Mouse (Mus musculus): ENCODE measurements around the gene Spats2.

DNA sequence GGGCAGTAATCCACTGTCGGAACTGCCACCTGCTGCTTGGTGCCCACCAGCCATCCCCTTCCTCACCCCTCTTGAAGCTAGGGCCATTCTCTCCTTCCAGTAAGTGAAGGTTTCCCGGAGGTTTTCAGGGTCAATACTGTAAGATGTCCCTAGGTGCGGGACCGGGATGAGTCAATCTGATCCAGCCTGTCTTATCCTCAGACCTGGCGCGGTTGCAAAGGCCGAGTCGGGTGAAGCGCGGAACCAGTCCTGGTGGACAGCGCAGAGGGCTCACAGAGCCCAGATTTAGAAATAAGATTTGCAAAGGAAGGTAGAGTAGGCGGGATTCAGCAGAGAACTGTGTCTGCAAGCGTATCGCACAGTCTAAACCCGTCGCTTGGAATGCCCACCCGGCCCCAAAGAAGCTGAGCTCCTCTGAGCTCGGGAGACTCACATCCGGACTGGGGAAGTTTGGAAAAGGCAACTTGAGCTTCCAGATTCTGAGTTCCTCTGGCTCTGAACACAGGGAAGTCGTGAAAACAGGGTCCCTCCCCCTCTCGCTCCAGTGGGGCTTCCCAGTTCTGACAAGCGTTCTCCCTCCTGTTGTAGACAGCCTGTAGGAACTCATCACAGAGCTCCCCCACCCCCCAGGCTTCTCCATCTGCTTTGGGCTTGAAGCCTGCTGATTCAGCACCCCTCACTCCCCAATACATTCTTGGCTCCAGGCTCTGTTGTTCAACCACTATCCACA lies 99.5 kb downstream of the Spats2 start:
- TF ChIP-seq MAX (IDR thresholded peaks at IDR 0.05; ENCODE audit: low read depth): no peak
- TF ChIP-seq POLR2AphosphoS2 (IDR thresholded peaks at IDR 0.05; ENCODE audit: insufficient read length, low read depth): no peak
- TF ChIP-seq POLR2A (IDR thresholded peaks at IDR 0.05; ENCODE audit: insufficient read length, low read depth): no peak
